Mouse (Mus musculus): ENCODE measurements around the gene Znhit6.

The Znhit6 gene

DNA sequence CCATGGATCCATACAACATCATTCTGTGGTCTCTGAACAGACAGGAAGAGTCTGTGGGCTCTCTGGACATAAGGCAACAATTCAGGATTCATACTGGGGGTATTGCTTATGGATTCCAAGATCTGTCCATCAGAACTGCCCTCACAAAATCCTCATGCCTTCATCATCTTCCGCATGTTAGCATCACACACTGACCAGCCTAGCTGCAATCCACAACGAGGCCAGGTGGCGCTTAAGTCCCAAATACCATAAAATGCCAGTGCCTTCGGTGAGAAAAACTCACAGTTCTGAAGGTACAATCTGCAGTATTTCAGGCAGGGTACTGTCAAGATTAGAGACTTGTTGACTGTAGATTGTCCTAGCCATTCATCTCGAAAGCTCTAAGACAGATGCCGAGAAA, 69.5 kb downstream of the Znhit6 start:
- DNase-seq (ENCODE audit: low read depth, low spot score): no peak

DNA sequence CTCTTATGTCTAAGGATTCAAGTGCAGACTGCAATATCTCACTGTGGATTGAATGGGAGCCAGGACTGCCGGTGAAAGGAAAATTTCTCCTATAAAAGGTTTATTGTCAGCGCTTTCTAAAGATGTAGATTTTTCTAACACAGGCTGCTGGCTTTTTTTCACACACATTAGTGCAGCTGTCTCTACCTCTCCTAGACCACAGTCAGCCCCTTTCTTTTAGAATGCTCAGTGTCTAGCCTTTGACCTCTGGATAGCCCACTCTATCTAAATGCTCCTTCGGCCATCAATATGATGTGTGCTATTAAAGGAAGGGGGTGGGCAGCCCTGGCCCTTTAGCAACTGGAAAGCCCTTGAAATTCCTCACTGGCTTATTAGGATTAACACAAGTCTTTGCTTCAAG, 70.0 kb downstream of the Znhit6 start:
- DNase-seq (ENCODE audit: low read depth, low spot score): no peak

DNA sequence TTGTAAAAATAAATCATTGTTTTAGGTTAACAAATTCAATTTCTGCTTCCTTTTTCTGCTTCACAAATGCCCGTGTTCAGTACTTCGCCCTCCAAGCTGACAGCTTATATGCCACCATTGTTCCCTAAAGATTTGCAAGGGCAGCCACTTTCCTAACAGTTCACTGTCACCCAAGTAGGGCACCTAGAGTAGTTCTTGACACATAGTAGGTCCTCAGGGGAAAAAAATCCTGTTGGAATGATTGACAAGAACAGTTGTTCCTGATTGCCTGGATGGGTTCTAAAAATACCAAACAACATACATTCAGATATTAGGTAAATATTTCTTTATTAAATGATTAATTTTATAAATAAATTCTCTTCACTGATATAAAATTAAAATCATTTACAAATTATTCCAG, 70.7 kb downstream of the Znhit6 start:
- no peak for DNase-seq (ENCODE audit: low read depth, low spot score)

DNA sequence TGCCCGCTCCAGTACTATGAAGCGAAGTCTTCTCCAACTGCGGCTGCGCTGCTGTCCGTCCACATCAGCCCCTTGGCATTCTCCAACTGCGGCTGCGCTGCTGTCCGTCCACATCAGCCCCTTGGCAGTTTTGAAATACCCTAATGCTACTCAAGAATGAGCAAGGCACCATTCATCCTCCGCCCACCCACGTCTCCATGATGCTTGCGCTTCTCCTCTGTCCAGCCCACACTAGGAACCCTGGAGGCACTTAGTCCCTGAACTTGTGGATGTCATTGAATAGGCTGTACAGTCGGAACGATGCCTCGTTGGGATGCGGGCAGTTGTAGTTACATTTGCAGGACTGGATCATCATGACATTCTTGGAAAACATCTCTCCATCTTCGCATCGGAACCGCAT, 71.4 kb downstream of the Znhit6 start:
- no peak for DNase-seq (ENCODE audit: low read depth, low spot score)

DNA sequence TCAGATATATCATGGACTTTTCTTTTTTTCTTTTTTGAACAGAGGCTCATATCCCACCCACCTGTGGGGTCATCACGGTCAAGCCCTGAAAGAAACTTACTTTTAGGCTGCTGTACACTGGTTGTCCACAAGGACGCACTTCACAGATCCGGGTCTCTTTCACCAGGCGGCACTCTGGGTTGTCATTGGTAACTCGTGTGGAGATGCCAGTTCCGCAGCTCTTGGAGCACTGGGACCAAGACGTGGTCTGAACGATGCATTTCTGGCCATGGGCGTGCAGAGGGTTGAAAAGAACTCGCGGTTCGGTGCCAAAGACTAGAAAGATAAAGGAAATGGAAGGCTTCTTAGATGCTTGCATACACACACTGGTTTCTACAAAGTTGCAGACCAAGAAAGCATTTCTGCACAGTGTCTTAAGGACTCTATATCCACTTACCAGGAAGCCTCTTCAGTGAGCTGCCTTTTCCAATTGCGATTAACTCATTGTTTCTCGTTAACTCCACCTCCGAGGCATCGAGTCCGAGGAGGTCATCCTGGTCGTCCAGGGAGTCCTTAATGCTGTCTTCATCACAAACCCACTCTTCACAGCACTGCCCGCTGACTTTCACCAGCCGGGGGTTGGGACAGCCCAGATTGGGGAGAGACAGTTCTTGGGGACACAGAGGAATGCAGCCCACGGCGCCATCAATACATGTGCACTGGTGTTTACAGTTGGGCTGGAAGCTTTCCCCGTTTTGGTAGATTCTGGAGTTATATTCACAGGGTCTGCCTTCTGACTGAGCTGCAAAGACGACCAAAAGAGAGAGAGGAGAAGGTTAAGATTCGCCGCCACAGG, 72.3 kb downstream of the Znhit6 start:
- DNase-seq (ENCODE audit: low read depth, low spot score): no peak

DNA sequence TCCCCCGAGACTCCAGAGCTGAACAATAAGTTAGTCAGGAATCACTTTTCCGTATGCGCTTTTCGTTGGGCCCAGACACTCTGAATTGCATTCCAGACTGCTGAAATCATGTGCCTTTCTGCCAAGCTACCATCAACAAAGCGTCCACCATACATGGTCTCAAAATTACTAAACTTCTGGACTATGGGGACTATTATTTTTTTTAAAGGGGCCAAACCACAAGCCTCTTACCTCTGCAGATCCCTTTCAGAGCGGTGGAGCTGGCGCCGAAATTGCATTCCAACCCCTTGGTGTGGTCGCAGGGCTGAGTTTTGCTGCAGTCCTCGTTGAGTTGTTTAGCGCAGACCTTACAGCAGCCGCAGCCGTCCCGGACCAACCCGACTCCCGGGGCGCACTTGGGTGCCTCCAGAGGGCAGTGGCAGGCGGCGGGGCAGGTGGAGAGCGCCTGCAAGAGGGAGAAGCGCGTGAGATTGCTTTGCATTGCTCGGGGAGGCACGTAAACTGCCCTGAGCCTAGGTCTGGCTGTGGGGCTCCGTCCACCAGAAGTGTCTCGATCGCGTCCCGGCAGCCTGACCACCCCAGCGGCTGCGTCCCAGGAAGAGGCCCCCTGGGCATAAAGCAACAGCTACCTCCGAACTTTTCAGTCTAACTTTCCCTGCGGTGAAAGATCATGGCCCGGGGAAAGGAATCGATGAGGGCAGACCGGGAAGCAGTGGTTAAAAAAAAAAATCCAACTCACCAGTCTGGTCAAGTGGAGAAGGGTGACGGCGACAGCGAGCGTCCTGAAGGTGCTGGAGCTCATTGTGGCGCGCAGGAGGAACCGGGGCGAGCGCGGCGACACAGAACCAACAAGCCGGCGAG, 73.2 kb downstream of the Znhit6 start:
- DNase-seq (ENCODE audit: low read depth, low spot score): no peak

DNA sequence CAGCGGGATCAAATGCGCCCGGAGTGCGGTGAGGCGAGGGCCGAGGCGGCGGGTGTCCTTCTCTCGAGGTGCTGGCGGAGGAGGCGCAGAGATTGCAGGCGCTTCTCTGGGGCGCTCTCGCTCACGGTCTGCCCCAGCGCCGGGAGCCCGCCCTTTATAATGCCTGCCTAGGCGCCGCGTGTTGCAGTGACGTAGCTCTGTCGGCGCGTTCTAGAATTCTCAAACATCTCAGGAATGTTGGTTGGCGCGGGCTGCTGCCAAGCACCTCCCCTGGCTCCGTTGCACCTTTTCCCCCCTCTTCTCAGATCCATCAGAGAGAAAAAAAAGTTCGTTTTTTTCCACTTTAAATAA, 73.8 kb downstream of the Znhit6 start, which contains the start of gene Ccn1:
TSS of gene Ccn1 (minus strand) at position 130 of the 351 bp plus-strand sequence.
- no peak for DNase-seq (ENCODE audit: low read depth, low spot score)

DNA sequence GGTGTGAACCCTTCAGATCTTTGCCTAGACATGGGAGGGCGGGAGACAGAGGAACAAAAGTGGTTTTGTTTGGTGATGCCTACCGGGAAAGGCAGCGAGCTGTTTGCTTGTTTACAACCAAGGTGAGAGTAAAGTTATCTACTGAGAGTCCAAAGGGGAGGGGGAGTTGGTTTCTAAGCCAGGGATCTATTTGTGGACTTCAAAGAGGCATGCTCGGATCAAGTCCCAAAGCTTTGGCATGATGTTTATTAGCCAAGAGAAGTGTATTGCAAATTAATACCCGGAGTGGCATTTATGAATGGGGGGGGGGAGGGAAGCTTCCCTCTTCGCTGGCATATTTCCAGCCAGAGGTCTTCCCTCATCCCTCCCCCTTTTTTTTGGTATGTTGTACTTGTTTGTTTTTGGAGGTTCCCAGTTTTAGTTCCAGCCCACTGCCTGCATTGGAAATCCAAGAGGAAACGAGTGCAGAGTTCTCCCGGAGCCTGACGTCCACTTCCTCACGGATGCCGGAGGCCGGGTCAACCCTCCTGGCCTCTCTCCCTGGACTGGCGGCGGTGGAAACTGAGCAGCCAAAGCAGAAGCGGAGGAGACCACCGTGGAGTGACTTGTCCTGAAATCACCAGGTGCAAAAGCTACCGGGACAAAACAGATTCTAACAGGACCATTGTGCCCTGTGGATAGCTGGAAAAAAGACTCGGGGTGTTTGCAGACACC, 74.5 kb downstream of the Znhit6 start:
- DNase-seq (ENCODE audit: low read depth, low spot score): no peak

DNA sequence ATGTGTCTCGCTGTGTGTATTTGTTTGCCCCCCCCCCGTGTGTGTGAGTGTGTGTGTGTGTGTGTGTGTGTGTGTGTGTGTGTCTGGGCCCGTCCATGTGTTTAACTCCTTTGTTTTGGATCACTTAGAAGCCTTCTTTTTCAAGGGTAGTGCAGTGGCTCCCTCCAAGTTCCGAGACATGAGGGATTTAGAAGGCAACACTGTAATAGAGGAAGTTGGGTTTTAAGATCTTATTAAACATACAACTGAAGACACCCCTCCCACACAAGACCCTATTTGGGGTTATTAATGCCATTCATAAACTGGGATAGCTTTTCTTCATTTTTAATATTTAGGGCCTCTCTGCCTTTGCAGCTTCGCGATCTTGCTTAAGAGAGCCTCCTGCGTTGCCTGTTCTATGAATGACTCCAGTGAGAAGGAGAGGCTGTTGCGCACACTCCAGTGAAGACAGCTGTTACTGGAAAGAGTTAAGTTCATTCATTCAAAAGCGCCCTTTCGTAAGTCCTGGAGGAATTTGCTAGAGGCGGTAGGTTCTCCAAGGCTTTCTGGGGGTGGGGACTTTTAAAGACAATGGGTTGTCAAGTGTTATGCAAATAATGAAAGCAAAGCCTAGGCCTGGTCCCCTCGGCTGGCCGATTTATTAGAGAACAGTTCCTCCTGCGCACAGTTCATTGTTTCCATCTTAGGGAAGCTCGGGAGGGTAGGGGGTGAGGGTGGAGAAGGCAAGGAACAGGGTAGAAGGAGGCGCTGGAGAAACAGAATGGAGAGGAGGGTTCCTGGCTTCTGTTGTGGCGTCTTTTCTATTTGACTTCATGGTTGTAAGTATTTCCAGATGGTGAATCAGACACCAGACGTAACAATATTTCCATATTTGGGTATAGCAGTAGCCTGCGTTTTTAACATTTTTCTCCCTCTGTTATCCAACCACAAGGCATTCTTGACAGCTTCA, 75.3 kb downstream of the Znhit6 start:
- no peak for DNase-seq (ENCODE audit: low read depth, low spot score)

DNA sequence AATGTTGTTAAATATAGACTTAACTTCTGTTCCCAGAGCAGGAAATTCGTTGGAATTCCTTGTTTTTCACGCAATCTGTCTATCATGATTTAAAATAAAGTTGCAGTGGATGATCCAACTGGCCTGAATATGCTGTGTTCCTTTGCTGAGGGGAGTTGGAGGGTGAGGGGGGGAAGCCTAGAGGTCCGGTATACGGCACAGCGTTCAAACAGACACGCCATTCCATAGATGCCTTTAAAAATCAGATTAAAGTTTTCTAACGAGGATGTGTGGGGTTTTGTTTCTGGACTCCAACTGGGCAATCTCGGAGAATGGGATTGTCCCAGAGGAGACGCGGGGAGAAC, 75.9 kb downstream of the Znhit6 start:
- no peak for DNase-seq (ENCODE audit: low read depth, low spot score)

DNA sequence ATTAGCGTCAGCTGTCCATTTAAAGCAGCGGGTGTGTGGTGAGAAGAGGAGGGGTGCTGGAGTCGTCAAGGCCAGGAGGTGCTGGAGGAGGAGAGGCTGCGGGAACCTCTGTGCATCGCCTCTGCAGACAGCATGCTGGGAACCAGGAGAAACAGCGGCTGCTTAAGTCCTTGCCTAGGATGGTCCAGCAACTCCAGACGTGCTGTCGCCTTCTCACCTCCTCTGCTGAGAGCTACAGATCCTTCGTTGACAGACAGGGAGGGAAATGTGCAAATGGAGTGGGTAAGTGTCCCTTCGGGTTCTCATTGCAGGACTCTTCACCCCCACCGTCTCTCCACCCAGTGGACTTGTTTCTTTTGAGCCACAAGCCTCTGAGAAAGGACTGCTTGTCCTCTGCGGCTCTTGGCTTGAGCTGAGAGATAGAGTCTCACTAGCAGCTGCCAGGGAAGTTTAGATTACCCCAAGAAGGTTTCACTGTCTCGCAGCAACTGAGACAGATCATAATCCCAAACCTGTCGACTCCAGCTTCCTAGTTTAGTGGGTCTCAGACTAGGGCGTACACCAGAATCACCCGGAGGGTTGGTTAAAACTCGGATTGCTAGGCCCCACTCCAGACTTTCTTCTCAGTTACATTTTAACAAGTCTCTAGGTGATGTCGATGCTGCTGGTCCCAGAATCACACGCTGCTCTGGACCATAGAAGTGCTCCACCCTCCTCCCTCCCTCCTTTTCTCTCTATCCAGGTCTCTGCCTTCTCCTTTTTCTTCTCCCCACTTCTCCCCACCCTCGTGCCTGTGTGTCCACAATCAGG, 76.5 kb downstream of the Znhit6 start:
- DNase-seq (ENCODE audit: low read depth, low spot score): no peak

DNA sequence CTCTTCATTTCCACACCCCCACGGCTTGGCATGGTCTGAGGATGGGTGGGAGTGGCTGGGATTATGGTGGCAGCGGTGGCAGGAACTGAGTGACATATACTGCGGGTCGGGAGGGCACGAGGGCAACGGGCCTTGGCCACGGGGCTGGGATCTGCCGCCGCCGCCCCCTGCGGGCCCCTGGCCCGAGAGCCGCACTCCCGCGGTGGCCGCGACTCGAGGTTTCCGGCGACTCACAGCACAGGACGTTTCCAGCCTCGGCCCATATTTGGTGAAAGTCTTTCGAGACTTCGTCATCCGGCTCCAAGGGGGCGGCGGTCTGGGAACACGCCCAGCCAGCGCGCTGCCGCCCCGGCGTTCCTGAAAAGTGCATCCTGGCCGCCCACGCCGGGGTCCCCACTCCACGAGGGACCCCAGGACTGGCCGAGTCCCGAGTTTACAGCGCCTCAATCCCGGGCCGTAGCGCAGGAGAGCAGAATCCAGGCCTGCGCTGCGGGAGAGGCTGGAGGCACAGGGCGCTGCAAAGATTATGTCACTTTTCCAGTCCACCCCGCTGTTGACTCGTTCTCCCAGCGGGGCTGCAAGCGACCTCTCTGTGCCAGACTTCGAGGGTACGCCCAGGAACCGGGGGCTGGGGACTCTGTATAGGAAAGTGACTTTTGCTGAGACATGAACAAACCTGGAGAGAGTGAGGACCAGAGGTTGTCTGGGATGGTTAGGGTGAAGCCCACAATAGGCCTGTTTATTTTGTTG, 77.4 kb downstream of the Znhit6 start:
- no peak for DNase-seq (ENCODE audit: low read depth, low spot score)

DNA sequence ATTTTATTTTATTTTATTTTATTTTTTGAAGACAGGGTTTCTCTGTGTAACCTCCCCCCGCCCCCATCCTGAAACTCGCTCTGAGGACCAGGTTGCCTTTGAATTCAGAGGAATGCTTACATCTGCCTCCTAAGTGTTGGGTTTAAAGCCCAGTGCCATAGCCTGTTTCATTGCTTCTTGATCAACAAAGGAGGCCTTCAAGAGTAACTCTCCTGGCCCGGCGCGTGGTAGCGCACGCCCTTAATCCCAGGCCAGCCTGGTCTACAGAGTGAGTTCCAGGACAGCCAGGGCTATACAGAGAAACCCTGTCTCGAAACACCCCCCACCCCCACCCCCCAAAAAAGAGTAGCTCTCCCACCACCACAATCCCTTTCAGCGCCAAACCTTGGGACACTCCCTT, 78.0 kb downstream of the Znhit6 start:
- no peak for DNase-seq (ENCODE audit: low read depth, low spot score)

Data from retina, adult 2 months (tissue).